Mouse (Mus musculus) right cerebral cortex, postnatal 25 days (tissue): ENCODE data around the gene Aagab.

Source experiments
- DNase-seq: peaks from one replicate; pipeline ENCODE4 v3.0.0; 2022

The Aagab gene

GRCm38 (mm10) chr9:63677621-63678020 is 75.2 kb downstream of the Aagab start:
- DNase-seq = peak; percentile 55

GRCm38 (mm10) chr9:63678076-63678475 is 75.6 kb downstream of the Aagab start:
- no peak for DNase-seq

GRCm38 (mm10) chr9:63682301-63682700 is 79.8 kb downstream of the Aagab start:
- DNase-seq = no peak

GRCm38 (mm10) chr9:63682943-63683342 is 80.5 kb downstream of the Aagab start:
- no peak for DNase-seq

GRCm38 (mm10) chr9:63684277-63684676 is 81.8 kb downstream of the Aagab start:
- DNase-seq = no peak

GRCm38 (mm10) chr9:63685352-63685751 is 82.9 kb downstream of the Aagab start:
- no peak for DNase-seq

GRCm38 (mm10) chr9:63687413-63688015 is 85.1 kb downstream of the Aagab start:
- DNase-seq = no peak

GRCm38 (mm10) chr9:63690511-63690910 is 88.1 kb downstream of the Aagab start:
- no peak for DNase-seq

- no peak for DNase-seq
Measured at GRCm38 (mm10) chr9:63691960-63692359, 89.5 kb downstream of the Aagab start.
